Mouse (Mus musculus) bone marrow, adult 2 months (tissue): ENCODE data around the gene Crb2. TPM values are rescaled to one million over a fixed set of nuclear protein-coding genes. Genes with fewer than 3 reads are reported as not detected.

Experiments
- H3K27ac ChIP-seq: fragments of 200-500 bp; 2 replicates; pipeline ENCODE4 v1.5.1; 2012; ENCODE audit warnings: low read depth, mild to moderate bottlenecking, control low read depth, inconsistent platforms, low read length; ENCODE audit not compliant: control insufficient read depth, poor library complexity, insufficient read depth
- H3K4me1 ChIP-seq: fragments of 200-500 bp; 2 replicates; pipeline ENCODE4 v1.6.1; 2011; ENCODE audit warnings: low read length; ENCODE audit not compliant: control insufficient read depth, insufficient read depth
- H3K4me3 ChIP-seq: fragments of 200-500 bp; replicated peaks from 2 replicates; pipeline ENCODE3; 2011; ENCODE audit warnings: mild to moderate bottlenecking, low read depth, low read length, control low read depth; ENCODE audit not compliant: control insufficient read depth
- CTCF ChIP-seq: fragments of 200-500 bp; IDR thresholded peaks from 2 replicates; pipeline ENCODE4 v1.5.1; 2011; ENCODE audit warnings: low read length, control low read depth; ENCODE audit not compliant: control insufficient read depth, insufficient read depth
- POLR2A ChIP-seq: fragments of 200-500 bp; IDR thresholded peaks from 2 replicates; pipeline ENCODE4 v1.6.1; 2011; ENCODE audit warnings: low read depth, mild to moderate bottlenecking, control low read depth, low read length, borderline replicate concordance; ENCODE audit not compliant: control insufficient read depth
- WGBS: fragments of 180-500 bp; shearing (Covaris S2); methylation state at CpG from one replicate; pipeline ENCODE4 v1.1.7; 2018; 5-methylcytosine and 5-hydroxymethylcytosine counted together
- polyA plus RNA-seq: library from polyadenylated mRNA; stranded (reverse); fragments of >200 nt; gene quantifications from 2 replicates; pipeline ENCODE4 v1.2.4, GENCODE M21; 2011; ENCODE audit warnings: low replicate concordance; ENCODE audit not compliant: missing spikeins, insufficient read depth, insufficient read length

Gene Crb2
- polyA plus RNA-seq, 1 experiment: not detected

DNA sequence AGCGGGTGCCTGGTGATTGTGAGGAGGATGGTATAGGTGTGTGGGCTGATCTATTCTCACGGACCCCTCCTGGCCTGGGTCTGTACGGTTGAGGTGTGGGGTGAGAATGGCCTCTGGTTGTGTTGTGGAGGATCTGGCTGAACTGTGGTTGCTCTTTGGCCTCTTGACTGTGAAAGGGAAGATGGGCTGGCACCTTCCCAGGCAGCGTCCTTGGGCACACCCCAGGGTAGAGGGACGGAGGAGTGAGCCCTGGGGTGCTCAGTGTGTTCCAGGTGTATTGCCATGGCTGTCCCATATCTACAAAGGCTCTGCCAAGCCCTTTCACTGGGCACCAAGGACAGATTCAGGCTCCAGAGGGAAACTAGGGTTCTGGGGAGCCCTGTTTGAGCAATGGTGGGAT is 13.0 kb downstream of the Crb2 start:
- no peak for TF ChIP-seq CTCF
- no peak for TF ChIP-seq POLR2A
- Histone ChIP-seq H3K4me1 (no peaks in the 10 kb centered on the region), H3K27ac (no peak overlapping the region), H3K4me3 (no peak overlapping the region)
- 85% methylated on average over 5 of the region's 5 CpGs for WGBS

DNA sequence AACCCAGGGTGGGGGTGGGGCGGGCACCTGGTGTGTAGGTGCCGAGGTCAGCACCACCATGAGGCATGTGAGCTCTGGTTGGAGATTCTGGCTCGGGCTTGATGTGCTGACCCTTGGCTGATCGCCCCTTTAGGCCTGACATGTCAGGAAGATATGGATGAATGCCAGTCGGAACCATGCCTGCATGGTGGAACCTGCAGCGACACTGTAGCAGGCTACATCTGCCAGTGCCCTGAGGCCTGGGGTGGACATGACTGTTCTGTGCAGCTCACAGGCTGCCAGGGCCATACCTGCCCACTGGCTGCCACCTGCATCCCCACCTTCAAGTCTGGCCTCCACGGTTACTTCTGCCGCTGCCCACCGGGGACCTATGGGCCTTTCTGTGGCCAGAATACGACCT is 13.9 kb downstream of the Crb2 start:
- Histone ChIP-seq H3K4me3 (no peak overlapping the region), H3K4me1 (no peaks in the 10 kb centered on the region), H3K27ac (no peak overlapping the region)
- 87% methylated on average over 10 of the region's 10 CpGs for WGBS
- TF ChIP-seq CTCF: no peak
- no peak for TF ChIP-seq POLR2A

DNA sequence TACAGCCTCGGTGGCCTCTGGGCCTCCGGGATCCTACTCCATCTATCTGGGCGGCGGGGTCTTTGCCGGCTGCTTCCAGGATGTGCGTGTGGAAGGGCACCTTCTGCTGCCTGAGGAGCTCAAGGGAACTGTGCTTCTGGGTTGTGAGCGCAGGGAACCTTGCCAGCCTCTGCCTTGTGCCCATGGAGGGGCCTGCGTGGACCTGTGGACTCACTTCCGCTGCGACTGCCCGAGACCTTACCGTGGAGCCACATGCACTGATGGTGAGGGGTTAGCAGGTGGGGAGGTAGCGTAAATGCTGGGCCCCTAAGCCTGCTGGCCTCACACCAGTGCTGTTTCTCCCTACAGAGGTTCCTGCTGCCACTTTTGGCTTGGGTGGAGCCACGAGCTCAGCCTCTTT is 14.7 kb downstream of the Crb2 start:
- Histone ChIP-seq H3K27ac (no peak overlapping the region), H3K4me3 (no peak overlapping the region), H3K4me1 (no peaks in the 10 kb centered on the region)
- 89% methylated on average over 14 of the region's 14 CpGs for WGBS
- TF ChIP-seq POLR2A: no peak
- TF ChIP-seq CTCF: no peak

DNA sequence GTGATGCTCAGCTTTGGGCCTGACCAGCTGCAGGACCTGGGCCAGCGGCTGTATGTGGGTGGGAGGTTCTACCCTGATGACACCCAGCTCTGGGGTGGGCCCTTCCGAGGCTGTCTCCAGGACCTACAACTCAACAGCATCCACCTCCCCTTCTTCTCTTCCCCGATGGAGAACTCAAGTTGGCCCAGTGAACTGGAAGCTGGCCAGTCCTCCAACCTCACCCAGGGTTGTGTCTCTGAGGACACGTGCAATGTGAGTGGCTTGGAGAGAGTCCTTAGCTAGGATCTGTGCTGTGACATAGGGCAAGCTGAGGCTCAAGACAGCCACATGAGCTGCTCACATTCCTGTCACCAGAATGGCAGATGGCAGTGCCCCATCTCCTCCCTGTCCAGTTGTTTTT is 15.3 kb downstream of the Crb2 start:
- H3K27ac ChIP-seq: no peak overlapping the region
- TF ChIP-seq CTCF (no peak), POLR2A (no peak)
- 82% methylated on average over 4 of the region's 4 CpGs for WGBS
- H3K4me3 ChIP-seq: no peak overlapping the region
- H3K4me1 ChIP-seq: no peaks in the 10 kb centered on the region

DNA sequence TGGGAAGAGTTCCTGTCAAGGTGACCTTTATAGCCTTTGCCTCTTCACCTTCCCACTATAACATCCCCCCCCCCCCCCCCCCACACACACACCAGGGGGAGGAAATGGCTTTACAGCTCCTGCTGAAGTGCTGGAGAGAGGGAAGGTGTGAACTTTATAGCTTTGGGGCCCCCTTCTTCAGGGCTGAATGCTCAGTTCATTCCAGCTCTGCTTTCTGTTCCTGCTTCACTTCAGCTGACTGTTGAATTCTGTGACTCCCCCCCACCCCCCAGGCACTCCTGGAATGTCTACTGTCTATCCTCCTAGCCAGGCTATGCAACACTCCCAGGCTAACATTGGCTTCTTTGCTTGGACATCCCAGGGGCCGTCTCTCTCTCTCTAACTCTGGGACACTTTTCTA is 20.0 kb downstream of the Crb2 start:
- Histone ChIP-seq H3K4me1 (no peaks in the 10 kb centered on the region), H3K27ac (no peak overlapping the region), H3K4me3 (no peak overlapping the region)
- no peak for TF ChIP-seq CTCF
- no peak for TF ChIP-seq POLR2A
- WGBS: 39% methylated on average over 1 of the region's 1 CpGs

DNA sequence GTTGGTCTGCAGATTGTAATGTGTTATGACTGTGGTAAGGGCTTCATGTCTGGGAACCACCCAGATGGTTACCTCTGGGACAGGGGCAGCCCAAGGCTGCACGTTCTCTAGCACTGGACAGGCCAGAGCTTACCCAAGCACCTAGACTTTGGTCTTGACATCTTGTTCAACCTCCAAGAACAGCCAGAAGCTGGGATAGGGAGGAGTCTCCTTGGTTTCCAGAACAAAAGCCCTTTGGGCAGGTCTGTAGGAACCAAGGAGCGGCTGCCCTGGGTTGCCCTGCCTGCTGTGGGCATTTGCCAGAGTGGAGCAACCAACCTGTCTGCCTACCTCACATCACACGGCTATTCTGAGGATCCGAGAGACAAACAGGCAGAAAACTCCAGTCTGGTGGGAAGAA is 21.0 kb downstream of the Crb2 start:
- Histone ChIP-seq H3K4me1 (no peaks in the 10 kb centered on the region), H3K27ac (no peak overlapping the region), H3K4me3 (no peak overlapping the region)
- no peak for TF ChIP-seq POLR2A
- WGBS: 75% methylated on average over 4 of the region's 4 CpGs

DNA sequence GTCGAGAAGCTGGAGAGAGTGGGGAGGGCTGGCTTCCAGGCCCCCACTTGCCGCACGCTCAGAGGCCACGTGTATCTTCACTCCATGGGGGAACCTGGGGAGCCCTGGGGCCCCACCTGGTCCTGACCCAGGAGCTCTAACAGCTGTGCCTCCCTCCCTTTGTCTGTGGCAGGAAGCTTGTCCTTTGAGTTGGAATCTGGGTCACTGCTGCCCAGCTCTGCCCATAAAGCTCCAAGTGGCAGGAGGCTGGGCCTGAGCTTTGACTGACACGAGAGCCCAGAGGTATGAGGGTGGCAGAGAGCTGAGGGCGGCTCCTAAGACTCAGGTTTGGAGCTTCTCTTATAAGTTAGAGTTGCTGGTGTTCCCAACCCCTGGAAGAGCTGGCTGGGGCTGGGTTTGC is 23.1 kb downstream of the Crb2 start:
- Histone ChIP-seq H3K27ac (no peak overlapping the region), H3K4me1 (no peaks in the 10 kb centered on the region; the same call in 1 of the 2 replicates), H3K4me3 (no peak overlapping the region)
- WGBS: 87% methylated on average over 6 of the region's 6 CpGs
- TF ChIP-seq POLR2A: no peak
- no peak for TF ChIP-seq CTCF

DNA sequence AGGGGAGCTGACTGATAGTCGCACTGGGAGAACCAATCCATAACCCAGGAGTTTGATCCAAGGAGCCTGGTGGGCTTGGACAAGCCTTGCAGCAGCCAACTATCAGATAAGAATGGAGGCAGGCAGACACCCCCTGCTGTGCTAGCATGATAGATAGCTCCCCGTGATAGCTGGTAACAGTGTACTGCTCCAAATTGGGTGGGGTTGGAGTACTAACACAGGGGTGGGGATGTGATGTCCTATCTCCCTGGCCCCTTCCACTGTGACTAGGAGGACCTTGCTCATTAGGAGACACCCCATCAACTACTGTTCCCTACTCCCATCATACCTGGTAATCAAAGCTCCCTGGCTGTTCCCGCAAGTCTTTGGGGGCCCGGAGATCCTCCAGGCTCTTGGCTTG is 25.6 kb downstream of the Crb2 start:
- Histone ChIP-seq H3K27ac (no peak overlapping the region), H3K4me3 (no peak overlapping the region), H3K4me1 (no peaks in the 10 kb centered on the region; the same call in 1 of the 2 replicates)
- no peak for TF ChIP-seq POLR2A
- TF ChIP-seq CTCF: no peak
- WGBS: 85% methylated on average over 4 of the region's 4 CpGs

DNA sequence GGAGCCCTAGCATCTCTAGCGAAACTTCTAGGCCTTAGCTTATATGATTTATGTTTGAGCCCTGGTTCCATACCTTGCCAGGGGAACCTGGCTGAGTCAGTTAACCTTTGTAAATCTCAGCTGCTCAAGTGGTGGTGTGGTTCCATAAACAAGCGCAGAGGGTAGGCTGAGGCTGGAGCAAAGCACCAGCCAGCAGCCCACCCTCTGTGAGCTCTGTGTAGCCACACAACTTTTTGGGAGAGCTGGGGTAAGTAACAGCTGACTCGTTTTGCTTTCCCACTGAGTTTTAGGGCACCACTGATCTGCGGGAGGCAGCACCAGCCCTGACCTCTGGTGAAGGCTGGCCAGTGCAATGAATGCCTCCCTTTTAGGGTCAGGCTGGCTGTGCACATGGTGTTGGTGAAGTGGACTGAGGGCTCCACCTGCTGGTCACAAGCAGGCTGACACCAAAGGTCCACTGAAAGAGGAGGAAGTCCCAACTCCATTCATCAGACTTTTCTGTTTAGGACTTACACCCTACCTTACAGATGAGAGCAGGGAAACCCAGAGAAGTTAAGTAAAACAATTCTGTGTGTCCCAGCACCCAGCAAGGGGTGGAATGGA is 26.7 kb downstream of the Crb2 start:
- TF ChIP-seq POLR2A (no peak), CTCF (peak; percentile 96)
- Histone ChIP-seq H3K27ac (no peak overlapping the region), H3K4me1 (no peaks in the 10 kb centered on the region; the same call in 1 of the 2 replicates), H3K4me3 (no peak overlapping the region)
- 52% methylated on average over 4 of the region's 4 CpGs for WGBS
